Mouse (Mus musculus) spleen, embryonic (tissue): Measurements from ENCODE around the gene Zfp949.
"Not testable (repeated sequence)": the region's sequence is repeated elsewhere in the genome, so short reads cannot be mapped to it uniquely, and the experiment has no call there.

Experiments
- CTCF ChIA-PET: fragments of 350-600 bp; sonication (Branson Sonifier 250); formaldehyde crosslinking; loops from one replicate; lab custom pipeline; 2022; lab: Charles Lee

The Zfp949 gene

DNA sequence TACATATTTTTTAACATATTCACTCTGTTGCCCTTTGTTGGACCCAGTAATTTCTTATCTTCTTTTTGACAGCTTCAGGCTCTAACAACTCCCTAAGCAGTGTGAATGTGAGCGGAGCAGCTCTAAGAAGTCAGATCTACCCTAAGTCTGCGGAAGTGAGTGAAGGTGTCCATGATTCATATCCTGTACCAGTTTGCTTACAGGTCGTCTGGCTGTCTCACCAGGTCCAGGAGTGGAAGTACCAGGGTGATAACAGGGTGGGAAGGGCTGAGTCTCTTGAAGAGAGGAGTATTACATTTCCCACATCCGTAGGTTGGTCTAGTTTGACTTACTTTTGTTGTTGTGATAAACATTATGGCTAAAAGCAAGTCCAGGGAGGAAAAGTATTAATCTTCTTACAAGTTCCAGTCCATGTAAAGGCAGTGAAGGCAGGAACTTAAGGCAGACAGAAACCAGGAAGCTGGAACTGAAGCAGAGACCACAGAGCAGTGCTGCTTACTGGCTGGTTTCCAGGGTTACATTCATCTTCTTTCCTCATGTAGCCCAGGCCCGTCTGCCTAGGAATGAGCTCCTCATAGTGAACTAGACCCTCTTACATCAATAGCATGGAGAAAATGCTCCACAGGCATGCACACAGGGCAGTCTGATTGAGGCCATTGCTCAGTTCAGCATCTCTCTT lies 8.1 kb upstream of the Zfp949 start:
- CTCF ChIA-PET = interaction anchor here (0.7 kb wide), 1 partner anchor 74 kb away, joined by 3 read pairs; no protein-coding TSS in a partner anchor

DNA sequence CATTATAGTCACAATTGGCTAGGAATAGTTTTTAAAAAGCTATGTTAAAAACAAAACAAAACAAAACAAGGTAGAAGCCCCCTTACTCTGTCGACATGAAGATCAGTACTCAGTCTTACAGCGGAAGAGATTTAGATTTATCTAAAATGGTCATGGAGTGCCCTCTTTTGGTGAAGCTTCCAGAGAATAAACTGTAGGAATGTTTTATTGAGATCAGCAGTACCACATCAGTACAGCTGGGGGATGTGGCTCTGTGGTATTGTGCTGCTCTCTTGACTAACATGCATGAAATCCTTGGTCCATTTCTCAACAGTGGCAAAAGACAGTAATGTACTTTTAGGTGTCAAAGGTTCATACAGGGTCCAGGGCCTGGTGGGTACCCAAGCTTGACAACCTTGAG lies 5.0 kb upstream of the Zfp949 start:
- CTCF ChIA-PET = interaction anchor here (0.7 kb wide), 1 partner anchor 20 kb away, joined by 3 read pairs; no protein-coding TSS in a partner anchor

DNA sequence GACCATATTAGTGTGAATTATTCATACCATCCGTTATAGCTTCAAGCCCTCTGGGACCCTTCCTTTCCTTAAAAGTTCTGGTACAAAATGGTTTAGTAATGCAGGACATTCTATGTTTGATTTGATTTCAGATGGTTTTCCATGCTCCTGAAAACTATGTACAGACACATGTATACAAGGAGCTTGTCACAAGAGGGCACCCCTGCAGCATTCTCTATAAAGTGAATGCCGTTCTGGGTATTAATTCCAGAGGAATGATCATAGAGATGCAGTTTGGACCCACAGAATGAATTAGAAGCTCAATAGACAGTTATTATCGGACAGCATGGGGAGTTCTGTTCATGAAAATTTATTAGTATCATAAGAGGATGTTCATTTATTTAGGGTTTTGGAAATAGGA lies 2.3 kb upstream of the Zfp949 start:
- CTCF ChIA-PET = interaction anchor here (0.5 kb wide), 2 partner anchors 33 to 62 kb away, joined by 3 to 4 read pairs; no protein-coding TSS in a partner anchor

DNA sequence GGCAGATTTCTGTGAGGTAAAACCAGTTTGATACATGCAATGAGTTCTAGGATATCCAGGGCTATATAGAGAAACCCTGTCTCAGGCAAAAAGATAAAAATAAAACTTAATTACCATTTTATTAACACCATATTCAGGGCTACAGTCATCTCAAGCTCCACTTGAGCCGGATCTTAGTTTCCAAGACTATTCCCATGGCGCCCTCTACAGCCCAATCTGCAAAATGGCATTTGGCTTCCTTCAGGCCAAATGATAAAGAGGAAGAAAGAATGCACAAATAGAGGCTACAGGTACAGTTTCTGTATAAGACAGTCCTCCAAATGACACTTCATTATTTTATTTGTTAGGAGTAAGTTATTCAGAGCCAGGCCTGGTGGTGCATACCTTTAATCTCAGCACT lies 1.7 kb upstream of the Zfp949 start:
- CTCF ChIA-PET = no interaction called here

DNA sequence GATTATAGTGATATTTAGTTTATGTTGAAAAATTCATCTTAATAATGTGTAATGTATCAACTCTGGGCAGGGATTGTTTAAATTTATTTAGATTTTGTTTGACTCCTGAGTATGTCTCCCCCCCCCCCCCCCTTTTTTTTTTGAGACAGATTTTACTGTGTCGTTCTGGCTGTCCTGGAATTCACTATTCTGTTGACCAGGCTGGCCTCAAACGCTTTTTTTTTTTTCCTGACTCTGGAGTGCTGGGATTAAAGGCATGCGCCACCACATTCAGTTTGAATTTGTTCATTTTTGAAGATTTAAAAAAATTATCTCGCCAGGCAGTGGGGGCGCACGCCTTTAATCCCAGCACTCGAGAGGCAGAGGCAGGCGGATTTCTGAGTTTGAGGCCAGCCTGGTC lies 1.2 kb upstream of the Zfp949 start:
- CTCF ChIA-PET = no interaction called here

DNA sequence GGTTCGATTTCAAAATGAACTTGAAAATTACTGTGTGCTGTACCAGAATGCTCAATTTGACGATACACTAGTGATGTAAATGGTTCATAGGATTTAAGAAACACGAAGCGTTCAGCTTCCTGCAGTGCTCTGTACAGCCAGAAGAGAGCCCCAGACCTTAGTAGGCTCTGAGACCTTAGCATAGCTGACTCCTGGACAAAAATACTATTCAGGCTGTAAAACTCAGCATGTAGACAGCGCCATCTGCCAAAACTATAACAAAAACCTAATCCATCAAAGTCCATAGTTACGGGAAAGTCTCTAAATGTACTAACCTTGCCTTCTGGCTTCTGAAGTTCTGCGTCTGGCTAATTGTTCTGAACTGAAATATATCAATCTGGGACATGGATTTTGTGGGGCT lies 550 bp upstream of the Zfp949 start:
- CTCF ChIA-PET = no interaction called here

DNA sequence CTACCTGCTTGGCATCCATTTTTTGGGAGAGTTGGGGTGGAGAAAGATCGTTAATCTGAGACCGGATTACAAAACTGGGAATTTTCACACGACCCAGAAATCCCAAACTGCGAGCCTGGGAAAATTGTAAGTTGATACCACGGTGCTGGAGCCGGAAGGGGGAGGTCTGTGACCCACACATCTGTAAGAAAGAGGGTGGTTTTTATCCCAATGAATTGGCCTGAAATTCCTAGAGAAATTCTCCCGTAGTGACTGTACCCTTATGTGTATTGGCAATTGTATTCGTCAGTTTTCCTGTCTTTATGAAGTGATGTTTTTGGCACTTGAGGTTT lies 760 bp downstream of the Zfp949 start:
- CTCF ChIA-PET = no interaction called here

DNA sequence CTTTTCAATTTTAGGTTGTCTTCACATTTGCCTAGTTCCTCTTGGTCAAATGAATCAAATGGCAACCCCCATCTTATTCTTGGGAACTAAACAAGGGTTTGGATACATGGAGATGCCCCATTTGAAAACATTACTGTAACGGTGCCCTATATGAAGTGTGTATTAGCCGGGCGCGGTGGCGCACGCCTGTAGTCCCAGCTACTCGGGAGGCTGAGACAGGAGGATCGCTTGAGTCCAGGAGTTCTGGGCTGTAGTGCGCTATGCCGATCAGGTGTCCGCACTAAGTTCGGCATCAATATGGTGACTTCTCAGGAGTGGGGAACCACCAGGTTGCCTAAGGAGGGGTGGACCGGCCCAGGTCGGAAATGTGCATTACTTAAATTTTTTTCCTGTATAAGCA lies 5.3 kb downstream of the Zfp949 start:
- CTCF ChIA-PET = no interaction called here

DNA sequence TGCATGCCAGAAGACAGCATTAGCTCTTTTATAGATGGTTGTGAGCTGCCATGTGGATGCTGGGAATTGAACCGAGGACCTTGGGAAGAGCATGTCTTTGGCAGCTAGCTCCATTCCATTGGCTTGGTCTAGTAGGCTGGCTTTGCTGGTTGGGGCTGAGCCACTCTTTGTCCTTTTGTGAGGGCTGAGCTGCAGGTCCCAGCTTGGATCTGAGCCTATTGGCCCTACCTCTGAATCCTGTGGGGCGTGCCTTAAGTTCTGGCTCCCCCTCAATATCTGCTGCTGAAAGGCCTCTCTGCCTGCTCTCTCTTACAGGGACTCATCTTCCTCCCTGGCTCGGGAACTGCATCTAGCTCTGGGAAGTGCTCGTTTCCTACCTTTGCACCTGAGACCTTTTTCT lies 10.3 kb downstream of the Zfp949 start:
- CTCF ChIA-PET = no interaction called here

DNA sequence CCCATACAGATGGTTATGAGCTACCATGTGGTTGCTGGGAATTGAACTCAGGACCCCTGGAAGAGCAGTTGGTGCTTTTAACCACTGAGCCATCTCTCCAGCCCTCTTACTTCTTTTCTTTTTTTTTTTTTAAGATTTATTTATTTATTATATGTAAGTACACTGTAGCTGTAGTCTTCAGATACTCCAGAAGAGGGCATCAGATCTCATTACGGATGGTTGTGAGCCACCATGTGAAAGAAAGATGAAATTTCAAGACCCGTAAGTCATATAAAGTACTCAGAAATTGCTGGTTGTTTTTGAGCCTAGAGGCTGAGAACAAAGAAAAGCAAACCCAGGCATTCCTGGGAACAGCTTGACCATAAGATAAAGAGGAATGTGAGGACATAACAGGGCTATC lies 13.7 kb downstream of the Zfp949 start:
- CTCF ChIA-PET = not testable (repeated sequence)

DNA sequence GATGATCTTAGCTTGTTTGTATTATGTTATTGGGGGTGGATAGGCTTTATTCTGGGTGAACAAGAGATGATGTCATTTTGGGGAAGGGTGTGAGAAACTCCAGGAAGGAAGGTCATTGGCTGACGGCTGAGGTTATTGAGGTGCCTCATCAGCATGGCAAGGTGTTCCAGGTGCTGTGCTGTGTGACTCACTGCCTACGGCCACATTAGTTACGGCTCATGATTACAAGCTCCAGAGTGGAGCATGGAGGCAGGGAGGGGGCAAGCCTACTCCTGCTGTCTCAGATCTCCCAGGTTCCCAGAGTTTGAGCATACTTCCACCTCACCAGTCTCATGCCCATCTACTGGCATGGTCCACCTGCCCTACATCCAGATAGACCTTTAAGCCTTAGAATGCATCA lies 22.7 kb downstream of the Zfp949 start:
- CTCF ChIA-PET = not testable (repeated sequence)

DNA sequence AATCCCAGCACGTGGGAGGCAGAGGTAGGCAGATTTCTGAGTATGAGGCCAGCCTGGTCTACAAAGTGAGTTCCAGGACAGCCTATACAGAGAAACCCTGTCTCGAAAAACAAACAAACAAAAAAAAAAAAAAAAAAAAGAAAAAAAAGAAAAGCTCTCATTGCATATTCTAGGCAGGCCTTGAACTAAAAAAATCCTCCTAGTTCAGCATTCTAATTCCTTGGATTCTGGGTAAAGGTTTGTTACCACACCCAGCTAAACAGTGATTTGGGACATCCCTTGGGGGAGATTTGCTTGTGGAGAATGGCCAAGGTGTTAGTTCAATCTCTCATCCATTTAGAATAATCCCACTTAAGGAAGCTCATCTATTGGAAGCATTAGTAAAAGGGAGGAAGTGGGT lies 32.8 kb downstream of the Zfp949 start, which contains the start of gene Trim43a:
Gene Trim43a (plus strand): TSS at position 301 of the 400 bp plus-strand sequence.
- CTCF ChIA-PET = not testable (repeated sequence)

DNA sequence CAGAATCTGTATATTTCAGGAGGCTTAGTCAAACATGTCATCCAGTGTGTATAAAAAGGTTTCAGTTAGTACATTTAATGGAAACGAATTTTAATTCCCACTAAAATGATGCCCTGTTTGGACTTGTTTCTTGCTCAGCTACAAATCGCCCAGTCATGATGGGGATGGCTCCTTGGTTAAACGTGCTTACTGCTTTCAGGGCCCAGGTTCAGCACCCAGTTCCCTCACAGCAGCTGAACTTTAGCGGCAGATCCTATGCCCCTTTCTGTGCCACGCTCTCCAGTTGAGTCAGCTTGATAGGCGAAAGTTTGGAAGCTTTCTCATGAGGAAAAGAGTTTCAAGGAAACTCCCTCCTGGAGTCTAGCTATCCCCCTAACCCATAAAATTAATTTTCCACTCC lies 45.9 kb downstream of the Zfp949 start:
- CTCF ChIA-PET = not testable (repeated sequence)

DNA sequence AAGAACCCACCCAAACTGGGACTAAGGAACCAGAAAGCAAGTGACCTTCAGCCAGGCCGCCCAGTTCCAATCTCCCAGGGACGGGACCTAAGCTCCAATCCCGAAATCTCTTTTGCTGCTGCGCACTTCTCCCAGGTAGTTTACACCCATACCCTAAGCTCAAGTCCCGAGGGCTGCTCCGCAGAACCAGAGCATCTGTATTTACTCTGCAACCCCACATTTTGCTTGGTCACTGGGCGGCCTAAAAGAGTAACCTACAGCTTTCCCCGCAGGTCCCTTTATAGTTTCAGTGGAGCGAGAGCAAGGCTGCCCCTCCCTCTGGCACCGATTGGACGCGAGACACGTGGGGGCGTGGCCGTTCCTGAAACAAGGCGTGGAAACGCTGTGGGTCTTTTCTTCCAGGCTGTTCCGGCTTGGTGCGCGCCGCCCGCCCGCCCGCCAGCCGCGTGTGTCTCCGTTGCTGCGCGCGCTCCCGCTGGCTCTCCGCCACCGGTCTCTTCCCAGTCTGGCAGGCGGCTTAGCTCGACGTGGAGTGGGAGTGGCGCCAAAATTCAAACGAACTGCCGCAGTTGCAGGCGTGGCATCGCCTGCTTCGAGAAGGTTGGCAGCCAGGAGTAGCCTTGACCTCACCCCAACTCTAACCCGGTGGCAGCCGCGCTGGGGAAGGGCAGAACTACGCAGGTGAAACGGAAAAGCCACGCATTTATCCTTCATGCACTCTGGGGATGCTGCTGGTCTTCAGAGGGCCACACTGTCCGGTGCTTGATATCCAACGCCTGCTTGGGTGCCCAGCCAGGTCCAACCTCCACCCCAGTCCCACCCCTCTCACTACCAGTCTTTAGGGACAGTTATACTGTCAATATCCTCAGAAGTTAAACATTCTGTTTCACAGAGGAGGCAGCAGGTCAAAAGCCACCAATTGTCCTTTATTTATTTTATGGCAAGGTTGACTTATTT lies 51.7 kb downstream of the Zfp949 start:
- CTCF ChIA-PET = not testable (repeated sequence)
